Mouse (Mus musculus): Measurements from ENCODE around the gene Abca6.

- no peak for TF ChIP-seq CTCF (IDR thresholded peaks at IDR 0.05; ENCODE audit: low read depth, low read length)
- no peak for TF ChIP-seq POLR2A (IDR thresholded peaks at IDR 0.05; ENCODE audit: extremely low read depth, insufficient read depth, low read length)
Observed at GRCm38 (mm10) chr11:110287694-110288093, 36.1 kb upstream of the Abca6 start.

Data from liver, adult 2 months (tissue).